Mouse (Mus musculus): ENCODE measurements around the gene Acer1. TPM values are rescaled to one million over a fixed set of nuclear protein-coding genes. Genes with fewer than 3 reads are reported as not detected.

The Acer1 gene
- total RNA-seq, 4 experiments from 2014 or later = not detected

- no peak for DNase-seq (ENCODE audit: low spot score)
These were observed 7.7 kb upstream of the Acer1 start for GRCm38 (mm10) chr17:56989467-56990114.

GRCm38 (mm10) chr17:56988921-56989430 lies 7.0 kb upstream of the Acer1 start:
- no peak for DNase-seq (ENCODE audit: low spot score)

GRCm38 (mm10) chr17:56988441-56988840 lies 6.5 kb upstream of the Acer1 start:
- no peak for DNase-seq (ENCODE audit: low spot score)

GRCm38 (mm10) chr17:56986105-56986805 lies 4.3 kb upstream of the Acer1 start:
- DNase-seq (ENCODE audit: low spot score) = no peak

- no peak for DNase-seq (ENCODE audit: low spot score)
These were observed 3.7 kb upstream of the Acer1 start for GRCm38 (mm10) chr17:56985656-56986055.

- DNase-seq (ENCODE audit: low spot score) = no peak
These were observed 3.0 kb upstream of the Acer1 start for GRCm38 (mm10) chr17:56984886-56985285.

- no peak for DNase-seq (ENCODE audit: low spot score)
These were observed 877 bp downstream of the Acer1 start for GRCm38 (mm10) chr17:56981049-56981448.

GRCm38 (mm10) chr17:56979524-56979923 lies 2.4 kb downstream of the Acer1 start:
- DNase-seq (ENCODE audit: low spot score) = no peak

GRCm38 (mm10) chr17:56976531-56977390 lies 5.2 kb downstream of the Acer1 start:
- no peak for DNase-seq (ENCODE audit: low spot score)

GRCm38 (mm10) chr17:56975391-56975790 lies 6.5 kb downstream of the Acer1 start:
- no peak for DNase-seq (ENCODE audit: low spot score)

GRCm38 (mm10) chr17:56974708-56975240 lies 7.2 kb downstream of the Acer1 start:
- no peak for DNase-seq (ENCODE audit: low spot score)

GRCm38 (mm10) chr17:56973956-56974707 lies 7.8 kb downstream of the Acer1 start:
- no peak for DNase-seq (ENCODE audit: low spot score)

GRCm38 (mm10) chr17:56970081-56970480 lies 11.8 kb downstream of the Acer1 start:
- no peak for DNase-seq (ENCODE audit: low spot score)

GRCm38 (mm10) chr17:56969321-56969720 lies 12.6 kb downstream of the Acer1 start:
- no peak for DNase-seq (ENCODE audit: low spot score)

GRCm38 (mm10) chr17:56963646-56964045 lies 18.3 kb downstream of the Acer1 start:
- DNase-seq (ENCODE audit: low spot score) = no peak

GRCm38 (mm10) chr17:56962642-56963405 lies 19.1 kb downstream of the Acer1 start:
- DNase-seq (ENCODE audit: low spot score) = no peak

GRCm38 (mm10) chr17:56961880-56962279 lies 20.0 kb downstream of the Acer1 start:
- DNase-seq (ENCODE audit: low spot score) = no peak

- no peak for DNase-seq (ENCODE audit: low spot score)
These were observed 23.3 kb downstream of the Acer1 start for GRCm38 (mm10) chr17:56958667-56959066.

- DNase-seq (ENCODE audit: low spot score) = no peak
These were observed 24.0 kb downstream of the Acer1 start for GRCm38 (mm10) chr17:56957763-56958429.

- DNase-seq (ENCODE audit: low spot score) = no peak
These were observed 27.1 kb downstream of the Acer1 start for GRCm38 (mm10) chr17:56954871-56955270.
